Mouse (Mus musculus): ENCODE data around the gene Tmtc2.

DNA sequence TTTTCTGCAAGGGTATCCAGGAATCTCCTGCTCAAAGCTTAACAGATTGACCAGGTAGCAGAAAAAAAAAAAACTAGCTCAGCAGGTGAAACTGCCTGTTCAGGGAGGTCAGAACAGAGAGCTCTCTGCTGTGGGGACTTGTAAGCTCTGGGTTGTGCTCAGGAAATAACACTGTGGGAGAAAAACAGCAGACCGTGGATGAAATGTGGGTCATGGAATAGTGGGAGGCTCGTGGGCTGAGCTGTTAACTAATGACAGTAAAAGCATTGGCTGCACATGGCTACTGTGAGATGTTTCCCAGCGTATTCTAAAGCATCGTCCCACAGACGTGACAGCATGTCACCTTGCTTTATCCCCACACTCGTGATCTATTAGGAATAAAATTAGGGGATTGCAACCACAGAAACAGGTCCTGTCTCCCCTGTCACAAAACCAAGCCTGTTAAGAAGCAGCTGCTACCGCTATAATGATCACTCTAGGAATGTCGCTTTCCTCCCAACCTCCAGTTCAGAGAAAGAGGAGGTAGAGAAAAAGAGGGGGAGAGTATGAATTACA, 4.1 kb upstream of the Tmtc2 start:
- TF ChIP-seq CTCF (conservative IDR thresholded peaks at IDR 0.05 in 1 of 2, IDR thresholded peaks at IDR 0.05 in 1 of 2; ENCODE audit: low read depth in 2 of 2, low read length in 2 of 2), result no peak
- TF ChIP-seq MAX (IDR thresholded peaks at IDR 0.05; ENCODE audit: low read length), result no peak
- no peak for TF ChIP-seq JUND (conservative IDR thresholded peaks at IDR 0.05; ENCODE audit: low read depth, low read length)
- no peak for TF ChIP-seq EP300 (IDR thresholded peaks at IDR 0.05; ENCODE audit: low read length)
- no peak for TF ChIP-seq MYC (IDR thresholded peaks at IDR 0.05; ENCODE audit: low read depth, low read length)
- TF ChIP-seq POLR2A (IDR thresholded peaks at IDR 0.05; ENCODE audit: low read depth, low read length), result no peak
- TF ChIP-seq MAFK (IDR thresholded peaks at IDR 0.05; ENCODE audit: insufficient replicate concordance, low read length), result no peak
- no peak for TF ChIP-seq RCOR1 (conservative IDR thresholded peaks at IDR 0.05; ENCODE audit: low read depth, low read length)
- no peak for TF ChIP-seq ZMIZ1 (IDR thresholded peaks at IDR 0.05; ENCODE audit: low read depth, low read length)
- TF ChIP-seq SMC3 (IDR thresholded peaks at IDR 0.05; ENCODE audit: low read depth, low read length), result no peak
- TF ChIP-seq ZNF384 (IDR thresholded peaks at IDR 0.05; ENCODE audit: low read depth, low read length), result no peak
- TF ChIP-seq RAD21 (IDR thresholded peaks at IDR 0.05; ENCODE audit: low read depth, low read length), result no peak
- TF ChIP-seq TCF12 (IDR thresholded peaks at IDR 0.05; ENCODE audit: low read depth, low read length), result no peak
- TF ChIP-seq MEF2A (IDR thresholded peaks at IDR 0.05; ENCODE audit: borderline replicate concordance, low read depth, low read length), result no peak

Data from CH12.LX (cell line).